Mouse (Mus musculus): Measurements from ENCODE around the gene Trappc11.

GRCm38 (mm10) chr8:47513601-47514000 lies 19.7 kb downstream of the Trappc11 start:
- TF ChIP-seq CTCF (IDR thresholded peaks at IDR 0.05; ENCODE audit: control insufficient read depth, insufficient read depth, insufficient replicate concordance, low read depth, low read length): no peak
- TF ChIP-seq POLR2A (IDR thresholded peaks at IDR 0.05; ENCODE audit: control insufficient read depth, low read depth, low read length): no peak

All from testis, adult 2 months (tissue).